Mouse (Mus musculus) liver, adult (tissue): Measurements from ENCODE around the gene Hus1b.

Source experiments
- GATA4 ChIP-seq: IDR thresholded peaks from 2 replicates; pipeline ENCODE4 v1.6.1; 2014; ENCODE audit warnings: mild to moderate bottlenecking, low read length; ENCODE audit not compliant: insufficient replicate concordance

Gene Hus1b

GRCm38 (mm10) chr13:30971047-30971446 is 23.5 kb upstream of the Hus1b start:
- no peak for TF ChIP-seq GATA4

DNA sequence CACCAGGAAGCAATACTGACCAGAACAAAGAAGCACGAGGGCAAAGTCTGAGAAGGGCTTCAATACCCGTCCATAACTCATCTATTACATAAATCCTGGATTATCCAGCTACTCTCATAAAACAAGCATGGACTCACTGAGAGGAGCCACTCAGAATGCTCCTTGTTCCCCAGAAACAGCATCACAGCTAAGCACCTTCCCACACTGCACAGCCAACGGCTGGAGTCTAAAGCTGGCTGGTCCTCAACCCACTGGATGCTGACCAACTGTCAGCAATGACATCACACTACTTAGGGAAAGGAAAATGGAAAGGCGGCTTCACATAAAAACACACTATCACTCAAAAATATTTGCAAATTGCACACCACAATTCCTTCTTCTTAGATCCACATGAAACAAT is 20.8 kb upstream of the Hus1b start:
- TF ChIP-seq GATA4, result no peak

DNA sequence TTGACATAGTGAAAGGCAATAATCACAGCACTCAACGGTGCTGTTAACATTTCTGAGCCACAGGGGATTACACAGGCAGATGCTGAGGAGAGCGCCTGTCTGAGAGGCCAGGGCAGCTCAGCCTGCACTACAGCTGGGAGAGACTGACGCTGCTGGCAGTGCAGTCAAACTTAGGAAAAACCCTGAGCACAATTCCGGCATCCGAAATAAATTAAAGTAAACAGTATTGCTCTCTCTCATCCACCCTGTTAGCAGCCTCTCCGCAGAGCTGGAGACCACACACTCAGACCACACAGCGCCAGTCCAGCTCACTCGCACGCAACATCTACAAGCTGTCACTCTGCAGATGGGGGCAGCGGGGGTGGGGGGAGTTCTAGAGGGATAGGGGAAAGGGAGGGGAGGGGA is 18.9 kb upstream of the Hus1b start:
- TF ChIP-seq GATA4, result no peak

DNA sequence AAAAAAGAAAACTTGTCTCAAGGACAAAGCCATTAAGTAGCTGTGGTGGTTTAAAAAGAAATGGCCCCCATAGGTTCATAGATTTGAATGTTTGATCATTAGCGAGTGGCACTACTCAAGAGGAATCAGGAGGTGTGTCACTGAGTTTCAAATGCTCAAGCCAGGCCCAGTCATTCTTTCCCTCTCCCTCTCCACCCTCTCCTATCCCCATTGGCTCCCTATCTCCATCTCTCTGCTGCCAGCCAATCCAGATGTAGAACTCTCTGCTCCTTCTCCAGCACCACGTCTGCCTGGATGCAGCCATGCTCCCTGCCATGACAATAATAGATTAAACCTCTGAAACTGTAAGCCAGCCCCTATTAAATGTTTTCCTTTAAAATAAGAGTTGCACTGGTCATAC is 14.4 kb upstream of the Hus1b start:
- no peak for TF ChIP-seq GATA4

- TF ChIP-seq GATA4, result no peak
These were observed 13.2 kb upstream of the Hus1b start for GRCm38 (mm10) chr13:30960714-30961113.

DNA sequence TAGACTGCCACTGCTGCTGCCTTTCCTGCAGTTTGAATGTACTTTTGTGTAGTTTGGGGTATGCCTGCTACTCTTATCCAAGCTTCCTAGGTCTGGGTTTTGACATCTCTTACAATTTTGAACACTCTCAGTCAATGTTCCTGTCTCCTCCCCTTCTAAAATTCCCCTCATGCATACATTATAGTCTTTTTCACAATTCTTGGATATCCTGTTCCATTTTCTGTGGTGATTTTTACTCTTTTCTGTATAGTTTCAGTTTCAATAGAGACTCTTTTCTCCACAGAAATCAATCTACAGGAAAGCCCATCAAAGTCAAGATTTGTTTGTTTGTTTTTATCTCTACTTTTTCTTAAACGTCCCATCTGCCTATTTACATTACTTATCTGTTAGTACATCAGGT is 6.0 kb upstream of the Hus1b start:
- TF ChIP-seq GATA4, result no peak

DNA sequence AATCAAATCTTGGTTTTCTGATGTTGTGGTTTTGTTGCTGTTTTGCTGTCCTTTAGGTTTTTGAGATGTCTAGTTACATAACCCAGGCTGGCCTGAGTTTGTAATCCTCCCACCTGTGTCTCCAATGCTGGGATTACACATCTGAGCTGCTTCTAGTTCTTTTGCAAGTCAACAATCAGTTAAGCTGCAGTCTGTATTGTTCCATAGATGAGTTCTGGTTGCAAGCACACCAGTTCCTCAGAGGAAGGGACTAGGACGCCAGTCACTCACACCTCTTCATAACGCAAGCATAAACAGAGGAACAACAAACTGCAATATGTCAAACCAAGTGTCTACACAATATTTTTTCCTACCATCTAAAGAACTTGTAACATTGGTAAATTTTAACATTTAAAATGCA is 4.5 kb upstream of the Hus1b start:
- no peak for TF ChIP-seq GATA4

- TF ChIP-seq GATA4, result no peak
These were observed 1.6 kb upstream of the Hus1b start for GRCm38 (mm10) chr13:30949181-30949580.

GRCm38 (mm10) chr13:30947129-30947528 is 430 bp downstream of the Hus1b start:
- TF ChIP-seq GATA4, result no peak

DNA sequence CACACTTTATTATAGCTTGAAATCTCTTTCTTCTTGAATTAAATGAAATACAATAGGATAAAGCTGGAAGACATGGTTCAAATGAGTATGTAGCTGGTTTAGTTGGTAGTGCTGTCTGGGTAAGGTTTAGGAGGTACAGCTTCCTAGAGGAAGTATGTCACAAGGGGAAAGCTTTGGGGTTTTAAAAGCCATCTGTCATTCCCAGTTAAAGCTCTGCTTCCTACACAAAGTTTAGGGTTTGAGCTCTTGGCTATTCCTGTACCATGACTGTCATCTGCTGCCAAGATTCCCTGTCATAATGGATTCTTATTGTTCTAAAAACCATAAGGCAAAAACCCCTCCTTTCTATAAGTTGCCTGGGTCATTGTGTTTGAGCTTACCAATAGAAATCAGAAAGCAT is 1.8 kb downstream of the Hus1b start:
- TF ChIP-seq GATA4, result no peak

DNA sequence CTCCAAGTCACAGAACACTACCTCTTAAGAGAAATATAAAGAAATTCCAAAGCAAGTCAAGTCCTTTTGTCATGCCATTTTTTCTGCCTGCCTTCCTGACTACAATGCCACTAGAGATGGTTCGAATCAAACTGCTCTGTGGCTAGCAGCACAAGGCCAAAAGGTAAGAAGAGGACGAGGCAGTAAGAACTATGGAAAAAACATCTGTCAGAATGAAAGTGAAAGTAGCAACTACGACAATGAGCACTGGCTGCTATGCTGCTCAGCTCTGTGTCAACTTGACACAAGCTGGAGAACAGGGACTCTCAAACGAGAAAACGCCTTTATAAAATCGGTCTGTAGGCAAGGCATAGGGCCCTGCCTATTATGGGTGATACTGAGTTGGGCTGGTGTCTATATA is 14.6 kb downstream of the Hus1b start:
- TF ChIP-seq GATA4, result no peak

GRCm38 (mm10) chr13:30931613-30932012 is 15.9 kb downstream of the Hus1b start:
- TF ChIP-seq GATA4, result no peak

- TF ChIP-seq GATA4, result no peak
These were observed 18.4 kb downstream of the Hus1b start for GRCm38 (mm10) chr13:30929119-30929518.

GRCm38 (mm10) chr13:30924269-30924668 is 23.3 kb downstream of the Hus1b start:
- TF ChIP-seq GATA4, result no peak

GRCm38 (mm10) chr13:30921914-30922313 is 25.6 kb downstream of the Hus1b start:
- no peak for TF ChIP-seq GATA4

GRCm38 (mm10) chr13:30913757-30914156 is 33.8 kb downstream of the Hus1b start:
- TF ChIP-seq GATA4, result no peak

DNA sequence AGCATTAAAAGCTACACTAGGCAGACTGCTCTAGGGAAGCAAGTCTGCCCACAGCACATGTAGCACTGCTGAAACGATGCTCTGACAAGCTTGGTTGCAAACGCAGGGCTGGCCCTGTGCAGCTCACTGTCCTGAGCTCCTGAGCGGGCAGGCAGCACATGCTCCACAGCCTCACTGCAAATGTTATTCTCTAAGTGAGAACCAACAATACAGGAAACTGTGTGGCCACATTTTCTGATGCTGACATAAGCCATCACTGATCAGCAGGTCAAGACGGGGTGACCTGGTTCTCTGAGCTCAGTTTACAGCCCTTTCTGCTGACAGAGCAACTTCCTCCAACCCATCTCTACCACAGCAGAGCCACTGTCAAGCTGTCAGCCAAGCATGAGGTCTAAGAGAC is 34.5 kb downstream of the Hus1b start:
- no peak for TF ChIP-seq GATA4
